Mouse (Mus musculus) thymus, postnatal 25 days (tissue): Measurements from ENCODE around the gene Spz1.

ENCODE experiments used
- DNase-seq: peaks from one replicate; pipeline ENCODE4 v3.0.0; 2022

Gene Spz1

GRCm38 (mm10) chr13:92578210-92578609 lies 2.2 kb upstream of the Spz1 start:
- DNase-seq, result no peak

DNA sequence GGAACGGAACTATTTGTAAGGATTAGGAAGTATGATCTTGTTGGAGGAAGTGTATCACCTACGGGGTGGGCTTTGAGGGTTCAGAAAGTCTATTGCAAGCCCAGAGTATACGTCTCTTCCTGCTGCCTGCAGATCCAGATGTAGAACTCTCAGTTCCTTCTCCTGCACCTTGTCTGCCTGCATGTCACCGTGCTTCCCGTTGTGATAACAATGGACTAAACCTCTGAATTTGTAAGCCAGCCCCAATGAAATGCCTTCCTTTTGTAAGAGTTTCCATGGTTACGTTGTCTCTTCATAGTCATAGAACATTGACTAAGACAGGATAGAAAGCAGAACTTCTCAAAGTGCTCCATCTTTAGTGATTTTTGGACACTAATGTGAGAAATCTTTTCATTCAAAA lies 716 bp upstream of the Spz1 start:
- DNase-seq, result no peak

DNA sequence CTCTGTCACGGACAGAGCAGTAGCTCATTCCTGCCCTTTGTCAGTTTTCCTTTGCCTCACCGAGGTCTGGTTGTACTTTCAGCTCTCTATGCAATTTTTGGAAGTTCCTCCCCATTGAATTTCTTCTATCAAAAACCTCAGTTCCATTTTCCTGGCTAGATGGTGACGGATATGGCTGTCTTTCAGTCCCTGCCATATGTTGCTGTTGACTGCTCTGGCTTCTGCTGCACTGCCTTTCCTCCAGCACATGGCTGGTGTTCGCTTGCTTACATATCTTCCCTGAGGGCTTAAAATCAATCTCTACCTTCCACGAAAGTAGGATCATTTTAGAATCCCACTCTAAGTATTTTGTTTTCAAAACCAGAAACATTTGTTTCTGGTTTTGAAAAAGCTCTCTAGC lies 16.5 kb downstream of the Spz1 start:
- DNase-seq, result no peak

GRCm38 (mm10) chr13:92557229-92557628 lies 18.7 kb downstream of the Spz1 start:
- no peak for DNase-seq

DNA sequence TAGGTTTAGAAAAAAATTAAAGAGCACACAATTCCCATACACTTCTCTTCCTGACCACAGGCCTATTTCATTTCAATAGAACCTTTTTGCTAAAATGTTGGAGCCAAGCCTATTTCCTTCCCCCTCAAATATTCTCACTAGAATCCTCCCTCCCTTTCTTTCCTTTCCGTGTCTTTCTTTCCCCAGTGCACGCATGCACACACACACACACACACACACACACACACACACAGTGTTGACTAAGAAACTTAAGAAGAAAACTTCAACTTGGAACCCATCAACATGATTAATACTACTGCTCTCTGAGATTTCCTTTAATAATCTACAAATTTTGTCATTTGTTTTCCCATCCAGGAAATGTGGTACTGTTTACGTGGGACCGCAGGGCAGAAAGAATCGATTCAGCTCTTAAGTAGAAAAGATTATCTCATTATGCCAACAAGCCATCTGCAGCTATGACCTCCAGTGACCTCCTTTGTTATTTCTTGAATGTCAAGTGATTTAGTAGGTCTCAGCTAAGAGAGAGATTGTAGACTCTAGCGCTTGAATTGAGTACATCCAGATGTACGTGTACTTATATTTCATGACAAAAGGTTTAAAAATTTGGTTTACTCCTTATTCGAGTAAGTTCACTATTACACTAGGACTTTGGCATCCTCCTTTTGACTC lies 19.4 kb downstream of the Spz1 start:
- DNase-seq, result no peak

- DNase-seq, result no peak
Measured at GRCm38 (mm10) chr13:92547093-92547492, 28.9 kb downstream of the Spz1 start.

DNA sequence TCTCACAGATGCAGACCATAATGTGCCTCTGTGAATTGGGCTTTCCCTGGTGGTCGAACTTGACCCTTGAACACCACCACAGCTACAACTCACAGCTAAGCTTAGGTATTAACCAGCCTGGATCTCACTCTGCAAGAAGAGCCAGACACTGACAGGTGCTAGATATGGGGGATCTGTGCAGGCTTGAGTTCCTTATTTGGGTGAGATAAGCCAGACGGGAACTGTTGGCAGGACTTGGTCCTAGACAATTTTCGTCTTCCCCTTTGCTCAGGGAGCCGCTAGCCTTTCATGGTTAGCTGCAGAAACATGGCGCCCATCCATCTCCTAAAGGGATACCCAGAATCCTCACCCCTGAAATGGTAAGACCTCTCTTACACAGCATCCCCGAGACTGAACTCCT lies 35.0 kb downstream of the Spz1 start:
- DNase-seq, result no peak

DNA sequence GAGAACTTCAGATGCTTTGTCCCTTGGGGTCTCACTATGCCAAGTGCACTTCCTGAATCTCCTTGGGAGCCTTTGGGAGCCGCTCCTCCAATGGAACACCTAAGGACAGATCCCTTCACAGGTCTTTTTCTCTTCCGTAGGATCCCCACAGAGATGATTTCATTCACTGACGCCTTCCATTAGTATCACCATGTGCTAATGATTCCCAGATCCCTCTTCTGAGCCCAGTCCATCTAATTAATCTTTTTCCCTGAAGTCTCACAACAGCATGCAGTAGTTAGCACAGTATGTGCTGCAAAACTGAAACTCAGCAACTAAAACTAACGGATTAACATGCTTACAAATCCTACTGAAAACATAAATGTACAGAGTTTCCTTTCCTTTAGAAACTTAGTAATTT lies 36.8 kb downstream of the Spz1 start:
- no peak for DNase-seq

GRCm38 (mm10) chr13:92533801-92534200 lies 42.2 kb downstream of the Spz1 start:
- DNase-seq, result no peak

DNA sequence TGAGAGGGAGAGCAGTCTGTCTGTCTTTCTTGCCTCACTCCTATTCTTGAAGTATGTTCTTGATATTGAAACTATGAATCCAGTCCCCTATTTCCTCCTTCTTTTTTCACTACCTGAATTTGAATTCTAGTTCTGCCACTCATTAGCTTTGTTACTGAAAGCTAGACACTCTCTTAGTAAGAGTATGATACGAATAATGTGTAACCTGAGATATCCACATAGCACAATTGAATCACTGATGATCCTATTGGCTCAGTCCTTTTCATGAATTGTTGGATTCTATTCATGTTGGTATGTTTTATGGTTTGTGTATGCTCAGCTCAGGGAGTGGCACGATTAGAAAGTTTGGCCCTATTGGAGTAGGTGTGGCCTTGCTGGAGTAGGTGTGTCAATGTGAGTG lies 43.8 kb downstream of the Spz1 start:
- DNase-seq, result no peak

DNA sequence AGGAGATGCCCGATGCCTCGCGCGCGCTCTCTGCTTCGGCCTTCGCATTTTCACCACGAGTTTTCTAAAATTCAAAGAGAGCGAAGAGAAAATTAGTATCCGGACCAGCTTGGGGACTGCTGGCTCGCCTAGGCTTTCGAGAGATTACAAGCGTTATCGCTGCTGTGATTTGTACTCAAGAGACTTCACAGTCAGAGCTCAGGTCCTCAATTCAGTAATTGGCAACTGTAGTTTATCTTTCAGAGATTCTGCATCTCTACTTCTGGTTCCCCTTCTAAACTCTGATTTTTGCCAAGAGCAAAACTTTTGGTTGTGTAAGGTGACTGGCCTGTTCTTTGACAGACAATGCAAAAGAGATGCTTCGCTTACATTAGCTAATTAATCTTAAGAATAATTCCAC lies 44.7 kb downstream of the Spz1 start:
- no peak for DNase-seq

DNA sequence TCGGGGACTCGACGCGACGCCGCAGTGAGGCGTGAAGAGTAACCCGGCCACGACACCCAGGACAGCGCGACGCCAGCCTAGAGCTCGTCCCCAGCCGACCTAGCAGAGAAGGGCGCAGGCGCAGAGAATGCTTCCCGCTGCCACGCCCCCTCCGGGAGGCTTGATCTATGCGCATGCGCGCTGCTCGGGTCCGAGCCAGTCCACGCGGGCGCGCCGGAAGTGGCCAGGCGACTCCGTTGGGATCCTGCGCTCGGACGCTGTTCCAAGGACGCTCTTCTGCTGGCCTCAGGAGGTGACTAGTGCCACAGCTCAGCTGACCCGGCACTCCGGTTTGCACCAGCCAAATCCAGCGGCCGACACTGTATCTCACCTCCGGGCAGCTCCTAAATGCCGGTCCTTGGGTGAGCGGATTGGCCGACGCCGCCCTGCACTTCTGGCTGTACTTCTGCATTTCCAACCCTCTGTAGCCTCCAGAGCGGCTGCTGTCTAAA lies 45.2 kb downstream of the Spz1 start, which contains the start of gene Zfyve16:
Zfyve16 (minus strand) TSS at position 148 of the 491 bp plus-strand sequence.
- peak; percentile 96 for DNase-seq

GRCm38 (mm10) chr13:92529828-92530720 lies 45.9 kb downstream of the Spz1 start:
- no peak for DNase-seq
